Mouse (Mus musculus) G1E (cell line): ENCODE measurements at regions not wholly inside any gene's neighbourhood (a gene's known extent, or its start where the extent isn't known, plus 50 kb on each side); places are given as distances from the start of the nearest gene placed in this dataset.

Experiments used
- ATAC-seq: 2 replicates; pipeline ENCODE4 v1.8.0; 2016; ENCODE audit warnings: mild to moderate bottlenecking; ENCODE audit not compliant: insufficient number of reproducible peaks, poor library complexity, low FRiP score, severe bottlenecking; ENCODE audit errors: extremely low read depth
- DNase-seq: peaks from one replicate; pipeline ENCODE4 v3.0.0; 2012; ENCODE audit warnings: low spot score
- H3K27me3 ChIP-seq: 2 replicates; pipeline ENCODE4 v1.6.1; 2012; ENCODE audit warnings: mild to moderate bottlenecking, low read length, inconsistent platforms; ENCODE audit not compliant: insufficient read depth
- H3K36me3 ChIP-seq: replicated peaks from 2 replicates; pipeline ENCODE3; 2012; ENCODE audit warnings: mild to moderate bottlenecking, inconsistent platforms
- H3K4me1 ChIP-seq: 2 replicates; pipeline ENCODE4 v1.6.1; 2012; ENCODE audit warnings: low read depth, low read length, inconsistent platforms, mixed read lengths; ENCODE audit not compliant: insufficient read depth
- H3K4me3 ChIP-seq: 2 replicates; pipeline ENCODE4 v1.5.1; 2012; ENCODE audit warnings: low read depth, mild to moderate bottlenecking, inconsistent platforms, low read length, moderate library complexity, mixed read lengths
- H3K9me3 ChIP-seq: replicated peaks from 2 replicates; pipeline ENCODE4 v1.6.1; 2012; ENCODE audit warnings: inconsistent platforms
- CTCF ChIP-seq: IDR thresholded peaks from 2 replicates; pipeline ENCODE4 v1.5.1; 2012; ENCODE audit warnings: low read depth, low read length, inconsistent platforms, mixed read lengths
- GATA1 ChIP-seq: IDR thresholded peaks from 2 replicates; pipeline ENCODE4 v1.6.1; 2012; ENCODE audit warnings: borderline replicate concordance, low read length, inconsistent platforms, mixed read lengths
- GATA2 ChIP-seq: IDR thresholded peaks from 2 replicates; pipeline ENCODE4 v1.6.1; 2012; ENCODE audit warnings: low read depth, low read length, inconsistent platforms, borderline replicate concordance
- POLR2AphosphoS5 ChIP-seq: IDR thresholded peaks from 2 replicates; pipeline ENCODE4 v1.6.1; 2012; ENCODE audit warnings: low read depth, low read length, inconsistent platforms; ENCODE audit not compliant: insufficient replicate concordance
- TAL1 ChIP-seq: conservative IDR thresholded peaks from 2 replicates; pipeline ENCODE4 v1.6.1; 2012; ENCODE audit warnings: low read depth, low read length, inconsistent platforms, mixed read lengths

- DNase-seq (no peak), ATAC-seq (no peak)
- no peaks in the 10 kb centered on the region for H3K27me3 ChIP-seq
- no peak for TF ChIP-seq TAL1
- no peak for TF ChIP-seq GATA2
- no peak for TF ChIP-seq POLR2AphosphoS5
- no peak for TF ChIP-seq CTCF
- TF ChIP-seq GATA1: no peak
- H3K4me1 ChIP-seq: no peaks in the 10 kb centered on the region
- no peak overlapping the region for H3K4me3 ChIP-seq
- no peaks in the 10 kb centered on the region for H3K9me3 ChIP-seq
- H3K36me3 ChIP-seq: no peaks in the 10 kb centered on the region
Measured at GRCm38 (mm10) chr3:62215806-62216205, 122.3 kb upstream of the Arhgef26 start.

- H3K36me3 ChIP-seq: no peaks in the 10 kb centered on the region
- H3K4me1 ChIP-seq: no peaks in the 10 kb centered on the region
- ATAC-seq: no peak
- H3K9me3 ChIP-seq: no peaks in the 10 kb centered on the region
- TF ChIP-seq TAL1: no peak
- no peak for TF ChIP-seq CTCF
- no peak for DNase-seq
- H3K4me3 ChIP-seq: no peak overlapping the region
- no peaks in the 10 kb centered on the region for H3K27me3 ChIP-seq
Measured at GRCm38 (mm10) chr3:62217335-62217734, 120.8 kb upstream of the Arhgef26 start.

- H3K4me1 ChIP-seq: no peaks in the 10 kb centered on the region
- no peaks in the 10 kb centered on the region for H3K9me3 ChIP-seq
- TF ChIP-seq POLR2AphosphoS5: no peak
- TF ChIP-seq GATA2: no peak
- TF ChIP-seq CTCF: no peak
- no peak for TF ChIP-seq TAL1
- no peak for TF ChIP-seq GATA1
- H3K27me3 ChIP-seq: no peaks in the 10 kb centered on the region; the same call in 1 of the 2 replicates
- no peak overlapping the region for H3K4me3 ChIP-seq
- no peaks in the 10 kb centered on the region for H3K36me3 ChIP-seq
- DNase-seq: no peak
- ATAC-seq: no peak
Measured at GRCm38 (mm10) chr3:62227697-62228096, 110.4 kb upstream of the Arhgef26 start.

- TF ChIP-seq GATA1 (no peak), CTCF (no peak), GATA2 (no peak), TAL1 (no peak), POLR2AphosphoS5 (no peak)
- Histone ChIP-seq H3K9me3 (no peaks in the 10 kb centered on the region), H3K4me1 (no peaks in the 10 kb centered on the region), H3K27me3 (no peaks in the 10 kb centered on the region; the same call in 1 of the 2 replicates), H3K36me3 (no peaks in the 10 kb centered on the region), H3K4me3 (no peak overlapping the region)
- no peak for ATAC-seq
- no peak for DNase-seq
Measured at GRCm38 (mm10) chr3:62228156-62228555, 110.0 kb upstream of the Arhgef26 start.

- TF ChIP-seq TAL1 (no peak), POLR2AphosphoS5 (no peak), GATA1 (no peak), CTCF (no peak), GATA2 (no peak)
- no peak for DNase-seq
- no peak for ATAC-seq
- Histone ChIP-seq H3K36me3 (no peaks in the 10 kb centered on the region), H3K4me1 (no peaks in the 10 kb centered on the region), H3K4me3 (no peak overlapping the region), H3K9me3 (no peaks in the 10 kb centered on the region), H3K27me3 (no peaks in the 10 kb centered on the region)
Measured at GRCm38 (mm10) chr3:62241031-62241430, 97.1 kb upstream of the Arhgef26 start.

- H3K4me3 ChIP-seq: no peak overlapping the region
- TF ChIP-seq GATA2 (no peak), POLR2AphosphoS5 (no peak), CTCF (no peak), GATA1 (no peak), TAL1 (no peak)
- H3K9me3 ChIP-seq: no peaks in the 10 kb centered on the region
- H3K36me3 ChIP-seq: no peaks in the 10 kb centered on the region
- DNase-seq: no peak
- no peak for ATAC-seq
- no peaks in the 10 kb centered on the region for H3K27me3 ChIP-seq
- no peaks in the 10 kb centered on the region for H3K4me1 ChIP-seq
Measured at GRCm38 (mm10) chr3:62271703-62272102, 66.4 kb upstream of the Arhgef26 start.

GRCm38 (mm10) chr3:62278279-62278678 is 59.9 kb upstream of the Arhgef26 start:
- DNase-seq: no peak
- H3K4me1 ChIP-seq: no peaks in the 10 kb centered on the region
- H3K9me3 ChIP-seq: no peaks in the 10 kb centered on the region
- TF ChIP-seq TAL1 (no peak), GATA1 (no peak), GATA2 (no peak), CTCF (no peak), POLR2AphosphoS5 (no peak)
- ATAC-seq: no peak
- no peaks in the 10 kb centered on the region for H3K36me3 ChIP-seq
- no peaks in the 10 kb centered on the region for H3K27me3 ChIP-seq
- H3K4me3 ChIP-seq: no peak overlapping the region
